In the genomic region with DNA sequence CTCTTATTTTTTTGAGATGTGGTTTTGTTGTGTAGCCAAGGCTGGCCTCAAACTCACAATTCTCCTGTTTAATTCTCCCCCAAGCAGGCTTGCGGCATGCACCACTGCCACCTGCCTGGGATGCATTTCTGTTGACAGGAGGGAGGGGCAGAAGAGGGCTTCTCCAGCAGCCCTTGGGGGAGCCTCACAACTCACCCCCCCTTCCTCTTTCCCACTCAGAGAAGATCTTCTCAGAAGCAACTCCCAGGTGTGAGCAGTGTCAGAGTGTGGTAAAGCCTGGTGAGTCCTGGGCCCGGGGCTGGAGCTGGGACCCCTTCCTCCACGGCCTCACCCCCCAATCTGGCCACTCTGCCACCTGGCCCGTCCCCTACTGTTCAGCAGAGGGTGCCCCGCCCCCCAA, we compare ENCODE assay signal across 31 mouse cellular contexts. TPM values are rescaled to one million over a fixed set of nuclear protein-coding genes. Genes with fewer than 3 reads are reported as not detected.
A peak's percentile ranks its signal among the peaks of the same experiment; 100 is the strongest.
DNase-seq lines count a peak whose midpoint lies in the region; TF ChIP-seq lines count a peak whose summit lies in the region.
"Had no signal": no experiment of that assay in that cellular context is flagged by ENCODE, and none has a peak within 500 bp of the region (broad histone marks: within the 10 kb centered on the region; RNA-seq: fewer than 3 reads in every experiment).

No protein-coding gene starts in this region.

- TF ChIP-seq POLR2A in thymus, adult 2 months (IDR thresholded peaks at IDR 0.05; ENCODE audit: control insufficient read depth, extremely low read depth, insufficient read depth, low read length, poor library complexity), result no peak

- no peak overlapping the region for H3K4me3 ChIP-seq in thymus, adult 2 months (ENCODE audit: control insufficient read depth, insufficient read depth, low read length)
- H3K4me3 ChIP-seq: embryonic facial prominence, embryonic 15.5 days; heart, adult 2 months; heart, embryonic 10.5 days; heart, embryonic 13.5 days; hindbrain, embryonic 15.5 days had no signal

- H3K4me1 ChIP-seq in thymus, adult 2 months (replicated peaks; ENCODE audit: control insufficient read depth, insufficient read depth, low read length), result peaks cover 67% of the 10 kb centered on the region

- DNase-seq in thymus, adult 2 months, result peak; percentile 56
- DNase-seq in thymus, adult 18-20 months, result no peak
- peak; percentile 49 to 66 for DNase-seq in thymus, postnatal 10 days (ENCODE audit: low spot score in 2 of 2)
- peak; percentile 47 to 73 for DNase-seq in thymus, postnatal 36 days
- no peak for DNase-seq in left cerebral cortex, postnatal 36 days (ENCODE audit: low spot score in 2 of 2)
- no peak for DNase-seq in layer of hippocampus, adult 11-12 months (ENCODE audit: low spot score)
- DNase-seq: adrenal gland, adult 2 months; adrenal gland, postnatal 14 days; cerebellum, adult 11 months; cerebellum, adult 2 months; cerebellum, adult 9-11 months; cerebellum, postnatal 25 days; forebrain, postnatal 0 days; gastrocnemius, postnatal 25 days; heart, adult 2 months; heart, postnatal 14 days; heart, postnatal 4 days had no signal

- H3K36me3 ChIP-seq in thymus, adult 2 months (ENCODE audit: control insufficient read depth, insufficient read depth, low read length), result no peaks in the 10 kb centered on the region

- intact Hi-C loops in left cerebral cortex, postnatal 36 days (cut with DNase I), result loop anchor here (10.0 kb wide), 1 partner anchor 250 kb away; no protein-coding TSS in a partner anchor

- H3K27ac ChIP-seq in thymus, adult 2 months (ENCODE audit: control insufficient read depth, insufficient read depth, low read length), result peak overlapping the region; percentile 56; the same call in 1 of the 2 replicates
- H3K27ac ChIP-seq: embryonic facial prominence, embryonic 15.5 days; heart, adult 2 months; heart, embryonic 10.5 days; heart, embryonic 13.5 days; hindbrain, embryonic 15.5 days had no signal

- no peaks in the 10 kb centered on the region for H3K27me3 ChIP-seq in thymus, adult 2 months (ENCODE audit: control insufficient read depth, insufficient read depth, low read length)
- H3K27me3 ChIP-seq: embryonic facial prominence, embryonic 15.5 days; heart, embryonic 13.5 days; hindbrain, embryonic 15.5 days had no signal

- WGBS in thymus, adult 2 months, result 28% methylated on average over 5 of the region's 5 CpGs

- no peak for TF ChIP-seq CTCF in thymus, adult 2 months (IDR thresholded peaks at IDR 0.05; ENCODE audit: borderline replicate concordance, control insufficient read depth, extremely low read depth, insufficient read depth, low read length, poor library complexity)

RNA-seq across cellular contexts. Expression of a gene that starts 3.6 kb away (rescaled TPM):
- 91.9 and 93.7 TPM in 2 replicates for polyA plus RNA-seq in thymus, adult 2 months (2012; rRNA removed)
- 1 to 10 TPM; 2.3 to 3.1 TPM for total RNA-seq in left cerebral cortex, postnatal 36 days (2021)

RNA-seq across cellular contexts. Expression of a gene that starts 17.8 kb away (rescaled TPM):
- polyA plus RNA-seq in thymus, adult 2 months (2012; rRNA removed), result 75.5 and 78.8 TPM in 2 replicates
- total RNA-seq in left cerebral cortex, postnatal 36 days (2021), result 10 to 100 TPM; 34.7 to 38.9 TPM

RNA-seq across cellular contexts. Expression of a gene that starts 18.6 kb away (rescaled TPM):
- polyA plus RNA-seq in thymus, adult 2 months (2012; rRNA removed), result 101 and 104 TPM in 2 replicates
- total RNA-seq in left cerebral cortex, postnatal 36 days (2021), result 100 to 1,000 TPM; 142 to 169 TPM

RNA-seq across cellular contexts. Expression of a gene that starts 23.2 kb away (rescaled TPM):
- polyA plus RNA-seq in thymus, adult 2 months (2012; rRNA removed), result 562 and 568 TPM in 2 replicates
- 100 to 1,000 TPM; 414 to 415 TPM for total RNA-seq in left cerebral cortex, postnatal 36 days (2021)

RNA-seq across cellular contexts. Expression of a gene that starts 29.2 kb away (rescaled TPM):
- 0.16 and 0.24 TPM in 2 replicates for polyA plus RNA-seq in thymus, adult 2 months (2012; rRNA removed)
- 1 to 10 TPM; 1.3 to 2.6 TPM for total RNA-seq in left cerebral cortex, postnatal 36 days (2021)
- total RNA-seq: adrenal gland, adult 2 months; adrenal gland, postnatal 14 days; adrenal gland, postnatal 4 days; common myeloid progenitor, adult 5-6 weeks; forebrain, postnatal 0 days; gastrocnemius, adult 8-10 months; gastrocnemius, postnatal 25 days; heart, adult 2 months; heart, postnatal 14 days; heart, postnatal 4 days; MEL had no signal
- polyA plus RNA-seq: adrenal gland, adult 2 months; C2C12; CD4-positive, CD25-positive, alpha-beta regulatory T cell, adult 4 months; forebrain, embryonic 11.5 days; forebrain, embryonic 14.5 days; gonadal fat pad, adult 2 months; heart, adult 2 months; heart, embryonic 10.5 days; heart, embryonic 13.5 days; heart, embryonic 16.5 days had no signal

Comparison
In these comparisons a context has a peak if more than half of its experiments do, and no peak if none do; other contexts are left out.
1. DNase-seq: peak in thymus, adult 2 months (single experiment), thymus, postnatal 10 days (2 of 2) and thymus, postnatal 36 days (2 of 2); none in thymus, adult 18-20 months (0 of 2), left cerebral cortex, postnatal 36 days (0 of 2) and layer of hippocampus, adult 11-12 months (single experiment).